In genomic region chr13:18868030-18868490, GRCm38 (mm10) we compare ENCODE assay signal across 8 mouse cellular contexts.
A peak's percentile ranks its signal among the peaks of the same experiment; 100 is the strongest.
DNase-seq lines count a peak whose midpoint lies in the region; ATAC-seq and TF ChIP-seq lines count a peak whose summit lies in the region.

No protein-coding gene starts in this region.

- no peak overlapping the region for H3K9ac ChIP-seq in liver, adult 2 months (ENCODE audit: low read depth, low read length)
- H3K9ac ChIP-seq in liver, embryonic 11.5 days (ENCODE audit: low read depth, low read length): no peak overlapping the region
- H3K9ac ChIP-seq in forebrain, embryonic 15.5 days (replicated peaks): no peak overlapping the region
- H3K9ac ChIP-seq in midbrain, embryonic 14.5 days (replicated peaks; ENCODE audit: low read length): no peak overlapping the region

- peak; percentile 81 for TF ChIP-seq CTCF in liver, adult 2 months (IDR thresholded peaks at IDR 0.05; ENCODE audit: low read depth, low read length)

- no peak overlapping the region for H3K4me2 ChIP-seq in liver, embryonic 11.5 days
- H3K4me2 ChIP-seq in forebrain, embryonic 15.5 days (replicated peaks): no peak overlapping the region
- H3K4me2 ChIP-seq in midbrain, embryonic 14.5 days (ENCODE audit: low read length): no peak overlapping the region

- 19% methylated on average over 5 of the region's 5 CpGs for WGBS in liver, adult 2 months
- WGBS in liver, embryonic 11.5 days: 69% methylated on average over 5 of the region's 5 CpGs
- 37% methylated on average over 5 of the region's 5 CpGs for WGBS in forebrain, embryonic 15.5 days
- WGBS in midbrain, embryonic 14.5 days: 46% methylated on average over 5 of the region's 5 CpGs

- H3K36me3 ChIP-seq in liver, adult 2 months (ENCODE audit: control insufficient read depth, insufficient read depth, low read length): peaks cover 10% of the 10 kb centered on the region; the same call in 1 of the 2 replicates
- no peaks in the 10 kb centered on the region for H3K36me3 ChIP-seq in liver, embryonic 11.5 days (ENCODE audit: control insufficient read depth, insufficient read depth, low read length)
- peaks cover 14% of the 10 kb centered on the region; the same call in 1 of the 2 replicates for H3K36me3 ChIP-seq in forebrain, embryonic 15.5 days
- peaks cover 23% of the 10 kb centered on the region; the same call in 1 of the 2 replicates for H3K36me3 ChIP-seq in midbrain, embryonic 14.5 days (ENCODE audit: control insufficient read depth, insufficient read depth, low read length)

- no peak overlapping the region for H3K27ac ChIP-seq in liver, adult 2 months (replicated peaks; ENCODE audit: insufficient read depth, low read depth, low read length)
- no peak overlapping the region for H3K27ac ChIP-seq in liver, embryonic 11.5 days (ENCODE audit: low read depth, low read length)
- peak overlapping the region; percentile 73 for H3K27ac ChIP-seq in forebrain, embryonic 15.5 days (replicated peaks)
- H3K27ac ChIP-seq in midbrain, embryonic 14.5 days (replicated peaks; ENCODE audit: low read depth, low read length): peak overlapping the region; percentile 49; the same call in 1 of the 2 replicates

- H3K79me2 ChIP-seq in liver, adult 2 months (ENCODE audit: control insufficient read depth, insufficient read depth, low read length): no peaks in the 10 kb centered on the region

- no peak for TF ChIP-seq POLR2A in liver, adult 2 months (IDR thresholded peaks at IDR 0.05; ENCODE audit: extremely low read depth, insufficient read depth, low read length)

- H3K9me3 ChIP-seq in liver, embryonic 11.5 days (ENCODE audit: control insufficient read depth, low read length): no peaks in the 10 kb centered on the region
- no peaks in the 10 kb centered on the region for H3K9me3 ChIP-seq in forebrain, embryonic 15.5 days
- H3K9me3 ChIP-seq in midbrain, embryonic 14.5 days (ENCODE audit: control insufficient read depth, low read length): no peaks in the 10 kb centered on the region

- no peak overlapping the region for H3K4me3 ChIP-seq in liver, adult 2 months (ENCODE audit: insufficient read depth, low read depth, low read length)
- H3K4me3 ChIP-seq in liver, embryonic 11.5 days (ENCODE audit: low read depth, low read length): no peak overlapping the region
- H3K4me3 ChIP-seq in forebrain, embryonic 15.5 days: no peak overlapping the region
- H3K4me3 ChIP-seq in midbrain, embryonic 14.5 days (replicated peaks; ENCODE audit: low read depth, low read length): no peak overlapping the region

- peak; percentile 68 for DNase-seq in liver, adult 2 months (ENCODE audit: extremely low read depth, low read depth, low spot score)
- DNase-seq in liver, embryonic 11.5 days (ENCODE audit: low spot score): no peak
- peak; percentile 22 for DNase-seq in cerebellum, adult 11 months
- peak; percentile 55 to 66 for DNase-seq in kidney, postnatal 25 days
- peak; percentile 71 for DNase-seq in midbrain, embryonic 14.5 days
- no peak for DNase-seq in yolk sac, embryonic 10.5 days (ENCODE audit: low spot score)
- DNase-seq in ovary, postnatal 36 days (ENCODE audit: low spot score): no peak

- no peak; the same call in 1 of the 2 replicates for ATAC-seq in liver, embryonic 11.5 days (replicated peaks; ENCODE audit: low FRiP score)
- peak; percentile 83 for ATAC-seq in forebrain, embryonic 15.5 days (replicated peaks)
- peak; percentile 72 for ATAC-seq in midbrain, embryonic 14.5 days (ENCODE audit: low FRiP score, low TSS enrichment)

- peaks cover 7% of the 10 kb centered on the region for H3K4me1 ChIP-seq in liver, adult 2 months (ENCODE audit: control insufficient read depth, insufficient read depth, low read length)
- no peaks in the 10 kb centered on the region for H3K4me1 ChIP-seq in liver, embryonic 11.5 days (replicated peaks; ENCODE audit: control insufficient read depth, insufficient read depth, low read length)
- H3K4me1 ChIP-seq in forebrain, embryonic 15.5 days: 0 out of 2 replicates have a peak, but pooled peaks cover 6% of the 10 kb centered on the region
- H3K4me1 ChIP-seq in midbrain, embryonic 14.5 days (ENCODE audit: control insufficient read depth, insufficient read depth, low read length): no peaks in the 10 kb centered on the region

- H3K27me3 ChIP-seq in liver, adult 2 months (ENCODE audit: control insufficient read depth, insufficient read depth, low read length): no peaks in the 10 kb centered on the region
- H3K27me3 ChIP-seq in liver, embryonic 11.5 days (replicated peaks; ENCODE audit: control insufficient read depth, insufficient read depth, low read length): no peaks in the 10 kb centered on the region
- H3K27me3 ChIP-seq in forebrain, embryonic 15.5 days: no peaks in the 10 kb centered on the region
- no peaks in the 10 kb centered on the region for H3K27me3 ChIP-seq in midbrain, embryonic 14.5 days (ENCODE audit: control insufficient read depth, insufficient read depth, low read length)

Comparison
In these comparisons a context has a peak if more than half of its experiments do, and no peak if none do; other contexts are left out.
1. DNase-seq: peak in liver, adult 2 months (single experiment), cerebellum, adult 11 months (single experiment), kidney, postnatal 25 days (2 of 2) and midbrain, embryonic 14.5 days (single experiment); none in liver, embryonic 11.5 days (single experiment), yolk sac, embryonic 10.5 days (single experiment) and ovary, postnatal 36 days (single experiment).
2. H3K27ac ChIP-seq: peak in forebrain, embryonic 15.5 days (single experiment) and midbrain, embryonic 14.5 days (single experiment); none in liver, adult 2 months (single experiment) and liver, embryonic 11.5 days (single experiment).